Mouse (Mus musculus): ENCODE data around the gene Tiam1.

DNA sequence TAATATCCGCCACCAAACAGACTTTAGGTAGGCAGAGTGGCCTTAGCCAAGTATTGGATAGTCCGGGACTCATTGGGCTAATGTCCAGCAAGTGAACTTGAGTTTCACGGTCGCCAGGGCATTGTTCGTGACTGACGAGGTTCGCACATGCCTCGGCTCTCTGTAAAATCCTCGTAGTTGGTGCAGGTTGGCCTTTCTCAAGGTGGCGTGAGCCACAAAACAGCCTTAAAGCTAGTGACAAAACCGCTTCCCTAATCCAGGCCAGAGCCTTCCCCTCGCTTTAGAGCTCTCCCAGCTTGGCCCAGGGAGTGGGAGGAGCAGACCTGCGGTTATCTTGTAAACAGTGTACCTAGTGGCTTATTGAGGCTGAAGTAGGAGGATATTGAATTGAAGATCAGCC, 972 bp upstream of the Tiam1 start:
- TF ChIP-seq POLR2A (IDR thresholded peaks at IDR 0.05; ENCODE audit: borderline replicate concordance, control insufficient read depth, low read depth, low read length) (no peak), CTCF (IDR thresholded peaks at IDR 0.05; ENCODE audit: control insufficient read depth, insufficient read depth, low read length) (no peak)
